Mouse (Mus musculus) liver, embryonic 14.5 days (tissue): ENCODE measurements around the gene Tas2r143. TPM values are rescaled to one million over a fixed set of nuclear protein-coding genes. Genes with fewer than 3 reads are reported as not detected.
A peak's percentile ranks its signal among the peaks of the same experiment; 100 is the strongest.

Experiments used
- ATAC-seq: fragments of 200-750 bp; cut with Nextera tagmentation; 2 replicates; pipeline ENCODE4 v1.8.0; 2017; ENCODE audit warnings: moderate number of reproducible peaks, mild to moderate bottlenecking, moderate library complexity; ENCODE audit not compliant: insufficient read depth
- DNase-seq, 3 experiments: peaks; one replicate each; pipeline ENCODE4 v3.0.0-alpha.2; 2012 to 2013; ENCODE audit warnings: low read depth in 3 of 3, low spot score in 3 of 3
- H3K27ac ChIP-seq: fragments of 300-500 bp; sonication (generic); 2 replicates; pipeline ENCODE4 v1.5.1; 2014; ENCODE audit warnings: moderate library complexity, mild to moderate bottlenecking, control low read depth, inconsistent platforms
- H3K27me3 ChIP-seq: fragments of 300-500 bp; sonication (generic); 2 replicates; pipeline ENCODE4 v1.6.1; 2014; ENCODE audit warnings: mild to moderate bottlenecking, low read length, moderate library complexity; ENCODE audit not compliant: control insufficient read depth, insufficient read depth
- H3K36me3 ChIP-seq: fragments of 300-500 bp; sonication (generic); replicated peaks from 2 replicates; pipeline ENCODE4 v1.6.1; 2014; ENCODE audit warnings: low read depth; ENCODE audit not compliant: control insufficient read depth, insufficient read depth
- H3K4me1 ChIP-seq, 2 experiments: fragments of 200-500 bp in 1 of 2; fragments of 300-500 bp in 1 of 2; sonication (generic) in 1 of 2; replicated peaks; 2 replicates each; pipeline ENCODE4 v1.6.1; 2012 to 2014; ENCODE audit warnings: antibody characterized with exemption in 1 of 2, inconsistent platforms in 1 of 2, low read length in 1 of 2; ENCODE audit not compliant: control insufficient read depth in 2 of 2, insufficient read depth in 2 of 2
- H3K4me2 ChIP-seq: fragments of 300-500 bp; sonication (generic); 2 replicates; pipeline ENCODE4 v1.6.1; 2014; ENCODE audit warnings: low read depth, mild to moderate bottlenecking, control low read depth, moderate library complexity
- H3K4me3 ChIP-seq, 2 experiments: fragments of 200-500 bp in 1 of 2; fragments of 300-500 bp in 1 of 2; sonication (generic) in 1 of 2; 2 replicates each; pipeline ENCODE4 v1.5.1; 2012 to 2014; ENCODE audit warnings: low read depth in 2 of 2, low read length in 2 of 2, mild to moderate bottlenecking in 2 of 2, control low read depth in 1 of 2, inconsistent platforms in 1 of 2, moderate library complexity in 1 of 2; ENCODE audit not compliant: insufficient read depth in 1 of 2
- H3K9ac ChIP-seq: fragments of 300-500 bp; sonication (generic); replicated peaks from 2 replicates; pipeline ENCODE4 v1.6.1; 2014; ENCODE audit warnings: mild to moderate bottlenecking, control low read depth, moderate library complexity
- H3K9me3 ChIP-seq: fragments of 300-500 bp; sonication (generic); 2 replicates; pipeline ENCODE4 v1.6.1; 2016; ENCODE audit warnings: low read length, mixed read lengths; ENCODE audit not compliant: control insufficient read depth
- CTCF ChIP-seq: IDR thresholded peaks from 2 replicates; pipeline ENCODE4 v1.5.1; 2016; ENCODE audit warnings: antibody characterized with exemption, low read depth, control low read depth
- EP300 ChIP-seq: IDR thresholded peaks from 2 replicates; pipeline ENCODE4 v1.6.1; 2016; ENCODE audit warnings: antibody characterized with exemption, low read depth
- WGBS: fragments of 180-500 bp; shearing (Covaris S2); extraction: QIAGEN DNeasy Blood & Tissue Kit; methylation state at CpG from one replicate; pipeline ENCODE4 v1.1.7; 2014; ENCODE audit not compliant: insufficient replicate concordance; 5-methylcytosine and 5-hydroxymethylcytosine counted together
- polyA plus RNA-seq, 2 experiments: library from polyadenylated mRNA; depleted of rRNA in 1 of 2; stranded (reverse) in 1 of 2; unstranded in 1 of 2; fragments of >200 nt; fragmentation: Nextera tagmentation in 1 of 2; extraction: Ambion mirVana in 1 of 2; gene quantifications; 2 replicates each; pipeline versions ENCODE4 v1.2.1 to v1.2.3; 2012 to 2014

Gene Tas2r143
- polyA plus RNA-seq, 2 experiments = not detected

DNA sequence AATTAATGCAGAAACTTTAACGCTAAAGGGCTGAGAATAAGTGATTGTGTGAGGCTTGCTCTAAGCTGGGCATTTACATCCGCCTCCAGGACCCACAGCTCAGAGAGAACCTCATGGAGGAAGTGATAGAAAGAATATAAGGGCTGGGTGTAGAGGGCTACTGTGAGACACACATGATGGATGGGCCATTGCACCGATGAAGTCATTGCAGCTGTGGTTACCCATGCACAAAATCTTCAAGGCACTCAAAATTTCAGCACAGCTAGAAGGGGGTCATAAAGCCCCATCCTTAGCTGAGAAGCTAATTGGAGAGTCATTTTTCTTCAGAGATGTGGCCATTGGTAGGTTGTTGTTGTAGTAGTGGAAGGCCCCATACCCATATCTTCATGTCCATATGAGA, 1.8 kb upstream of the Tas2r143 start:
- DNase-seq (no peak), ATAC-seq (no peak)
- Histone ChIP-seq H3K4me2 (no peak overlapping the region), H3K4me3 (no peak overlapping the region), H3K4me1 (no peaks in the 10 kb centered on the region), H3K9ac (no peak overlapping the region), H3K27me3 (no peaks in the 10 kb centered on the region), H3K27ac (no peak overlapping the region), H3K9me3 (no peaks in the 10 kb centered on the region), H3K36me3 (no peaks in the 10 kb centered on the region)
- 41% methylated on average over 3 of the region's 3 CpGs for WGBS
- TF ChIP-seq CTCF = no peak
- TF ChIP-seq EP300 = no peak

DNA sequence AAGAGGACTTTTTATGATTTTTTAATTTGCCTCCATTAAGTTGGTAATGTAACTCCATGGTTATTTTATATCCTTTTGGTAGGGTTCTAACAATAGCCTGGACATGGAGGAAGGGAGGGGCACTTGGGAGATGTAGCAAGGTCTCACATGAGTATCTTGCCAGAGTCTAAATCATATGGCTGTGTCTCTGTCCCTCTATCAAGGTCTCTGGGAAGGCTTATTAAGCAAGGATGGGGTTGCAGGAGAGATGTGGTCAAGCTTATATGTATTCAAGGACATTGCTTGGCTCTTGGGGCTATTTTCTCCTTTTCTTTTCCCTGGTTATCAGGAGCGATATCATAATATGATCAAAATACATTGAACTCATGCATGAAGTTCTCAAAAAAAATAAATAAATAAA, 1.0 kb upstream of the Tas2r143 start:
- 69% methylated on average over 1 of the region's 1 CpGs for WGBS
- H3K27me3 ChIP-seq = no peaks in the 10 kb centered on the region
- TF ChIP-seq CTCF (no peak), EP300 (no peak)
- no peaks in the 10 kb centered on the region for H3K4me1 ChIP-seq
- ATAC-seq = no peak
- H3K27ac ChIP-seq = no peak overlapping the region
- H3K9me3 ChIP-seq = no peaks in the 10 kb centered on the region
- H3K4me2 ChIP-seq = no peak overlapping the region
- DNase-seq = no peak
- no peak overlapping the region for H3K9ac ChIP-seq
- H3K36me3 ChIP-seq = no peaks in the 10 kb centered on the region
- H3K4me3 ChIP-seq = no peak overlapping the region

DNA sequence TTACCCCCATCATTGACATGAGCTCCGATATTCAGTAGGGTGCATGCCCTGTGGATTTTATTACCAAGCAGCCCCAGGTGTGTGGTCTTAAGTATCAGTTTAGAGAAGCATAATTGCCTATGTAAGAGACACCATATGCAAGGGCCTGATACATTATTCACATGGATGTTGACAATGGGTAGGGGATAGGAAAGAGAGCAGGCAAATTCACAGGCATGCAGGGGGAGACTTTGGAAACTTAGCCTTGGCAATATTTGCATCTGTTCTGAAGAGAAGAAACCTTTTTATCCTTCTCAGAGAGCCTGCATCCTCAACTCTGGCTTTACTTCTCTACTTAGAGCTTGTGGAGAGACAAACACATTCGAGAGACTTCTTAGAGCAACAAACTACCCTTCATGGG, 5.1 kb downstream of the Tas2r143 start, which contains the start of gene Tas2r135:
TSS of gene Tas2r135 (plus strand) at position 301 of the 400 bp plus-strand sequence.
- no peaks in the 10 kb centered on the region for H3K27me3 ChIP-seq
- H3K9ac ChIP-seq = no peak within 1 kb of the TSS
- H3K4me3 ChIP-seq = no peak within 1 kb of the TSS
- H3K4me2 ChIP-seq = no peak within 1 kb of the TSS
- H3K27ac ChIP-seq = no peak within 1 kb of the TSS
- WGBS = 65% methylated on average over 2 of the region's 2 CpGs
- H3K9me3 ChIP-seq = no peaks in the 10 kb centered on the region
- H3K4me1 ChIP-seq = no peaks in the 10 kb centered on the region
- DNase-seq (no peak), ATAC-seq (no peak)
- TF ChIP-seq EP300 (no peak), CTCF (no peak)
- H3K36me3 ChIP-seq = no peaks in the 10 kb centered on the region

- no peak overlapping the region for H3K4me3 ChIP-seq
- 64% methylated on average over 2 of the region's 2 CpGs for WGBS
- H3K4me2 ChIP-seq = no peak overlapping the region
- TF ChIP-seq EP300 (no peak), CTCF (no peak)
- no peak overlapping the region for H3K9ac ChIP-seq
- H3K9me3 ChIP-seq = no peaks in the 10 kb centered on the region
- no peaks in the 10 kb centered on the region for H3K36me3 ChIP-seq
- H3K27ac ChIP-seq = no peak overlapping the region
- no peaks in the 10 kb centered on the region for H3K27me3 ChIP-seq
- ATAC-seq (no peak), DNase-seq (no peak)
- no peaks in the 10 kb centered on the region for H3K4me1 ChIP-seq
These were observed 19.4 kb downstream of the Tas2r143 start for GRCm38 (mm10) chr6:42419443-42419842.

- Histone ChIP-seq H3K9me3 (no peaks in the 10 kb centered on the region), H3K4me3 (no peak overlapping the region), H3K4me2 (no peak overlapping the region), H3K27ac (no peak overlapping the region), H3K9ac (no peak overlapping the region), H3K4me1 (no peaks in the 10 kb centered on the region), H3K27me3 (no peaks in the 10 kb centered on the region), H3K36me3 (no peaks in the 10 kb centered on the region)
- TF ChIP-seq EP300 (no peak), CTCF (no peak)
- no peak for ATAC-seq
- peak in 1 of 3 experiments; percentile 27 for DNase-seq
- 35% methylated on average over 2 of the region's 2 CpGs for WGBS
These were observed 21.4 kb downstream of the Tas2r143 start for GRCm38 (mm10) chr6:42421439-42421838.
